Mouse (Mus musculus): ENCODE measurements at regions not wholly inside any gene's neighbourhood (a gene's known extent, or its start where the extent isn't known, plus 50 kb on each side); places are given as distances from the start of the nearest gene placed in this dataset.

GRCm38 (mm10) chr7:88185120-88185796, 92.6 kb upstream of the Ctsc start:
- DNase-seq = no peak

- DNase-seq = no peak
These were observed 90.3 kb upstream of the Ctsc start for GRCm38 (mm10) chr7:88187555-88187954.

- DNase-seq = no peak
These were observed 85.1 kb upstream of the Ctsc start for GRCm38 (mm10) chr7:88192771-88193170.

- DNase-seq = no peak
These were observed 78.8 kb upstream of the Ctsc start for GRCm38 (mm10) chr7:88199043-88199442.

- no peak for DNase-seq
These were observed 77.9 kb upstream of the Ctsc start for GRCm38 (mm10) chr7:88199929-88200538.

GRCm38 (mm10) chr7:88201658-88202364, 76.1 kb upstream of the Ctsc start:
- no peak for DNase-seq

GRCm38 (mm10) chr7:88206223-88206827, 71.6 kb upstream of the Ctsc start:
- DNase-seq = peak; percentile 45

GRCm38 (mm10) chr7:88206914-88207710, 70.8 kb upstream of the Ctsc start:
- DNase-seq = peak; percentile 20

GRCm38 (mm10) chr7:88214713-88215198, 63.1 kb upstream of the Ctsc start:
- no peak for DNase-seq

GRCm38 (mm10) chr7:88215425-88215824, 62.5 kb upstream of the Ctsc start:
- no peak for DNase-seq

GRCm38 (mm10) chr7:88222141-88222540, 55.7 kb upstream of the Ctsc start:
- DNase-seq = no peak

GRCm38 (mm10) chr7:88225800-88226199, 52.1 kb upstream of the Ctsc start:
- DNase-seq = no peak

All from thymus, postnatal 25 days (tissue).